Mouse (Mus musculus): ENCODE measurements around the gene Cyp2b9.
"Not testable (repeated sequence)": the region's sequence is repeated elsewhere in the genome, so short reads cannot be mapped to it uniquely, and the experiment has no call there.

Cyp2b9 gene

DNA sequence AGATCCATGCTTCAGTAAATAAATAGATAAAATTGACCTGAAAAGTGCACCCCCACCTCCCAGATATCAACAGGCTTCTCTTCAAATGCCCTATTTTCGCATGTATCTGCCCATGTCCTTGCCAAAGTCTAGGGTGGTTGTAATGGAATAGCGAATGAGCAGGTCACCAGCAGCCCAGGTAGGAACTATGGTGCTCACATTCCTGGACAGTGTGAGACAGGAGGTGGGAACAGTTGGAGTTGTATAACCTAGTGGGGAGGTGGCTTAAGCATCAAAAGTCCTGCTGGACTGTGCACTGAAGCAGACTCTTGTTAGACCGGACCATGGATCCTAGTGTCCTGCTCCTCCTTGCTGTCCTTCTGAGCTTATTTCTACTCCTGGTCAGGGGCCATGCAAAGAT lies at the start of gene Cyp2b9:
Cyp2b9 (plus strand) TSS at position 301 of the 400 bp plus-strand sequence.
- not testable (repeated sequence) for DNase-seq (ENCODE audit: low spot score in 2 of 2)

DNA sequence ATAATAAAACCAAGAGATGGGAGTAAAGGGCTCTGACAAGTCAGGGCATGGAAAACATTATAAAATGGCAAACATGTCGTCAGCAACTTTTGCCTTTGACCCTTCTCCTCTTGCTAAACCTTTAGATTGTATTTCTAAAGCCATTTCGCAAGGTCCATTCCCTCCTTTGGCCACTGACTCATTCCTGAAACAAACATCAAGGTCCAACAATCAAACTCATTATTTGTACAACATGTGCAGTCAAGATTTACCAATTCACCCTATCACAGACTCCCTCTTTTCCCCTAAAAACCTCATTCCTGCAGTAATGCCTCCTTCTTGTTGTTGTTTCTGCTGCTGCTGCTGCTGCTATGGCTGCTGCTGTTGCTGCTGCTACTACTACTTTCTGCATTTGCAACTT lies 33.6 kb upstream of the Cyp2b9 start:
- DNase-seq (ENCODE audit: low spot score in 2 of 2): not testable (repeated sequence)

DNA sequence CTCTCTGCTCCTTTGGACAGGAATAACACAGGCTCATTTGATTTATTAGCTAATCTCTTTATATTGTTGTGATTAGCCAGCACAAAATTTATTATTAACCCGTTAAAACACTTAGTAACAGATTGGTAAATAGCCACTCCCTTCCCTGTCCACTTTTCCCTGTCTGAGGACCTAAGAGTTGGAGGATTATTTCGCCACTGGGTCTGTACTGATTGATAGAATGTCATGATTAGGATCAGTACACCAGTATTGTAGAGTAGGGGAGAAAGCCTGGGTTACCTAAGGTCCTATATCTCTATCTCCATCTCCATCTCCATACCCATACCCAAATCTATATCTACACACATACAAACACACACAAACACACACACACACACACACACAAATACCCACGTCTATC lies 29.6 kb upstream of the Cyp2b9 start:
- not testable (repeated sequence) for DNase-seq (ENCODE audit: low spot score in 2 of 2)

GRCm38 (mm10) chr7:26168765-26169536 lies 4.3 kb upstream of the Cyp2b9 start:
- DNase-seq (ENCODE audit: low spot score in 2 of 2): not testable (repeated sequence)

GRCm38 (mm10) chr7:26201083-26201482 lies 27.9 kb downstream of the Cyp2b9 start:
- DNase-seq (ENCODE audit: low spot score in 2 of 2): no peak

GRCm38 (mm10) chr7:26260034-26260433 lies 86.8 kb downstream of the Cyp2b9 start, which contains the start of gene Vmn1r184:
Gene Vmn1r184 (plus strand): TSS chr7:26260334.
- DNase-seq (ENCODE audit: low spot score in 2 of 2): not testable (repeated sequence)

All from spleen, postnatal 4 days (tissue).